Mouse (Mus musculus): ENCODE data around the gene Phgr1.

- TF ChIP-seq POLR2A (IDR thresholded peaks at IDR 0.05; ENCODE audit: extremely low read depth, insufficient read depth, low read length) (no peak), CTCF (IDR thresholded peaks at IDR 0.05; ENCODE audit: low read depth, low read length) (peak; percentile 45)
Observed at GRCm38 (mm10) chr2:118764094-118764831, 8.3 kb upstream of the Phgr1 start.

Data from liver, adult 2 months (tissue).